Mouse (Mus musculus): ENCODE measurements around the gene Nop53.

- TF ChIP-seq SRF (IDR thresholded peaks at IDR 0.05; ENCODE audit: control insufficient read depth, insufficient read length, low read depth): no peak
- TF ChIP-seq POLR2A (IDR thresholded peaks at IDR 0.05; ENCODE audit: insufficient read length, low read depth): no peak
- no peak for TF ChIP-seq POLR2AphosphoS2 (IDR thresholded peaks at IDR 0.05; ENCODE audit: insufficient read length, low read depth)
- no peak for TF ChIP-seq USF1 (IDR thresholded peaks at IDR 0.05; ENCODE audit: low read depth)
- no peak for TF ChIP-seq TCF3 (IDR thresholded peaks at IDR 0.05; ENCODE audit: insufficient read length, low read depth)
- TF ChIP-seq E2F4 (IDR thresholded peaks at IDR 0.05; ENCODE audit: insufficient read depth): no peak
- no peak for TF ChIP-seq MAX (IDR thresholded peaks at IDR 0.05; ENCODE audit: low read depth)
- TF ChIP-seq MYOG (IDR thresholded peaks at IDR 0.05; ENCODE audit: control insufficient read depth in 1 of 3, insufficient read depth in 1 of 3, insufficient read length in 2 of 3, low read depth in 2 of 3): no peak
- no peak for TF ChIP-seq REST (IDR thresholded peaks at IDR 0.05; ENCODE audit: insufficient read depth, insufficient read length)
- peak in 1 of 3 experiments; percentile 64 for TF ChIP-seq MYOD1 (IDR thresholded peaks at IDR 0.05; ENCODE audit: control insufficient read depth in 1 of 3, insufficient read length in 2 of 3, low read depth in 2 of 3)
These were observed 14.8 kb upstream of the Nop53 start for GRCm38 (mm10) chr7:15960691-15961090.
